Mouse (Mus musculus) hindlimb bud, embryonic 11.5 days (tissue): ENCODE results near the gene Spib.

Source experiments
- DNase-seq: peaks from one replicate; pipeline ENCODE4 v3.0.0-alpha.2; 2012; ENCODE audit warnings: low read depth, low spot score; ENCODE audit errors: extremely low spot score

The Spib gene

GRCm38 (mm10) chr7:44531946-44532732 lies at the start of gene Spib:
Gene Spib, minus strand, starts transcription at chr7:44532071.
- no peak for DNase-seq

DNA sequence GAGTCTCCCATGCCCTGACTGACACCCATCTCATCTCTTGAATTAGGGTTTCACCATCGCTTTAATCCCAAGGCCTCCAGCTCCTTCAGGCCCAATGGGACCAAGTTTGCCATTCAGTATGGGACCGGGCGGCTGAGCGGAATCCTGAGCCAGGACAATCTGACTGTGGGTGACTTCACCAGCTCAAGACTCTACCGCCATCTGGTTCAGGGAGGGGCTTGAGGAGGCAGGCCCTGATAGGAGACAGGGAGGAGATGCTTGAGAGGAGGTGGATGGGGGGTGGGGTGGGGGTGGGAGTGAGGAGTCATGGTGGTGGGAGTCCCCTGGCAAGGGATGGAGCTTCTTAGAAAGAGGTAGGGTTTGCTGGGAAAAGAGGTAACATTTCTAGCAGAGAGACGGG lies 49.8 kb upstream of the Spib start:
- no peak for DNase-seq

DNA sequence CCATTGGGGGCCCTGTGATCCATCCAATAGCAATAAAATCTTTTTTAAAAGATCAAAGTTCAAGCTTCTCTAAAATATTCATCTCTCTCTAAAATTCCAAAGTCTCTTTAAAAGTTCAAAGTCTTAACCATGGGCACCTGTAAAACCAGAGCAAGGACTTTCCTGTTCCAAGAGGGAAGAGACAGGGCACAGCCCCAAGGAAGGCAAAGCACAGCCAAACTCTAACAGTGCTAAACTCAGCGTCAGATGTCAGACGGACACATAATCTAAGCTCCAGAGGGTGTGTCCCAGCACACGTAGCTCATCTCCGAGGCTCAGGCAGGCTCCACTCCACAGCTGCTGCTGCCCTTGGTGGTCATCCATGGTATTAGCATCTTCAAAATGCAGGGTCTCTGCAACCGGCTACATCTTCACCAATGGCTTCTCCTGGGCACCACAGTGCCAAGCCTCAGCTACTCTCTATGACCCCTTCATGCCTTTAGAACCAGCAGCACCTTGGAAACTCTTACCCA lies 44.5 kb upstream of the Spib start:
- DNase-seq: no peak

GRCm38 (mm10) chr7:44572956-44573484 lies 41.1 kb upstream of the Spib start:
- DNase-seq: no peak

- no peak for DNase-seq
Measured at GRCm38 (mm10) chr7:44572213-44572701, 40.4 kb upstream of the Spib start, which contains the start of gene Napsa. Gene Napsa, plus strand, starts transcription at chr7:44572380.

GRCm38 (mm10) chr7:44571811-44572210 lies 39.9 kb upstream of the Spib start:
- no peak for DNase-seq

- no peak for DNase-seq
Measured at GRCm38 (mm10) chr7:44570989-44571388, 39.1 kb upstream of the Spib start.

GRCm38 (mm10) chr7:44568803-44569202 lies 36.9 kb upstream of the Spib start:
- no peak for DNase-seq

DNA sequence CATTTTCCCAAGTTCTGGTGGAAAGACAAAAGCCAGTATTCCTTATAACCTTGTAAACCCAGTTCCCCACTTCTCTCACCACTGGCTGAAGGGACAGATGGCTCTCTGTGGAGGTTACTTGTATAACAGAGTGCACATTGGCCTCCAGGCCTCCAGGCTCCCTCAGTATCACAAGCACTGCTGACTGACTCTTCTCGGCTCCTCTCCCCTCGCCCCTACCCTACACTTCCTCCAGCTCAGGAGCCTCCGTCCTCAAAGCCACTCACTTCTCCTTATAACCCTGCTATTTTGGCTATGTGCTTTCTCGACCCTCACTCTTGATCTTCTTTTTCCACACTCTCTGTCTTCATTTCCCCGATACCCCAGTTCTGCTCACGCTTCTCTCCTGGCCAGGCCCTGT lies 33.5 kb upstream of the Spib start:
- DNase-seq: no peak

DNA sequence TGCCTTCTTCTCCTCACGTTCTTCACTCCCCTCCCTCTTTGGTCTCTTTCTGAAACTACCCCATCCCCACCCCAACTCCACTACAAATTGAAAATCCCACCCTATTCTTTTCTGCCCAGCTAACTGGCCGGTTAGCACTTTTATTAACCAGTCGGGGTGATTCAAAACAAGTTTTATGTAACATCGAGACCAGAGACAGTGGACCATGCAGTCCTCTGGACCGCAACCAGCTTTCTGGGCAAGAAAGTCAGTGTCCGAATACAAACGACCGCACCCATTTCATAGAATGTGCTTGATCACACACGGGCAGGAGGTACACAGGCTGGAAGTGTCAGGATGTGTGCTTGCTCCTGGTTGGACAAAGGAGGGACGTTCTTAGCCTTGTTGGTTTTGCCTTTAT lies 32.6 kb upstream of the Spib start:
- no peak for DNase-seq

GRCm38 (mm10) chr7:44563284-44563683 lies 31.4 kb upstream of the Spib start:
- DNase-seq: no peak

DNA sequence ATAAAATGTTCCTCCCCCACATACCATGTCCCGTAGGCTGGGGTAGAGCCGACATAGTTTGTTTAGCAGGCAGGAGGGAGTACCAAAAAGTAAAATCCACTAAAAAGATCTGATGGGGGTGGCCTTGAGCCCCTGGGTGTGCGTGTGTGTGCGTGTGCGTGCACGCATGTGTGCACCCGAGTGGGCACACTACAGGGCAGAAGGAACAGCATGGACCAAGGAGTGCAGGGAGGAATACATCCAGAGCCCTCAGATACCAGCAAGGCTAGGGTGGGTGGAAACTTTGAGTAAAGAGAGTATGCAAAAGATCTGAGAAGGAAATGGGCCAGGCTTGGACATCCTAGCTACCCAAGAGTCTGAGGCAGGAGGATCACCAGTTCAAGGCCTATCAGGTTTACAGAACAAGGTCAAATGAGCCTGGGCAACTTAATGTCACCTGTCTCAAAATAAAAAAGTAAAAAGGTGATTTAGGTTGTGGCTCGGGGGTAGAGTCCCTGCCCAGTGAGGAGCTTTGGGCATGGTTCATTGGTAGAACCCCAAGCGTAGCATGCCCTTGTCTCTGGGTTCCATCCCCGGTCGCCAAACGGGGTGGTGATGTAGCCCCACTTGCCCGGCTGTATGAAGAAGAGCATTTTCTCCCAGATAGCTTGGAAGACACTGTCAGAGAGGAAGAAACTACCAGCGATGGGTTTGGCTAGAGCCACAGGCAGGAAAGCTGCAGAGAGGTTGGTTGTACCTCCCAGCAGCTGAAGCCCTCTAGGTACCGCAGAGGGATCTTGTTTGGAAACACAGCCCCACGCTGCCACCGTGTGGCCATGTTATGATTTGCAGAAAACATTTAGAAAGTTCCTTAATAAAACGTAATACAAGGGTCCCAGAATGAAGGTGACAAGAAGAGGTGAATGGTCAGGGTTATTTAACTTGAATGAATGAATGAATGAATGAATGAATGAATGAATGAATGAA lies 28.8 kb upstream of the Spib start:
- peak; percentile 80 for DNase-seq

DNA sequence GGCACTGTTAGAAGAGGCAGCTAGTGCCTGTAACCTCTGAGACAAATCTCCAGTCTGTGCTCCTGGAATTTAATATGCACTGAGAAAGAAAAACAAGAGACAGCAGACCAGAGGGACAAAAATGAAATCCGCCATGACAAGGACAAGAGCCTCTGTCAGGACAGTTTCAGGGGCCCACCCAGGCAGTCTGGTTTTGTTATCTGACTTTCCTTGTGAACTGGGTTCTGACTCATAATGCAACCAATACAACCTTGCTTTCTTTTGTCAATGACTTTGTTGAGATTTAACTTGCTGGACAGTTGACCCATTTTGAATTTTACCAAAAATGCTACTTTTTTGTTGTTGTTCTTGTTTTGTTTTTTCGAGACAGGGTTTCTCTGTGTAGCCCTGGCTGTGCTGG lies 25.8 kb upstream of the Spib start:
- no peak for DNase-seq

DNA sequence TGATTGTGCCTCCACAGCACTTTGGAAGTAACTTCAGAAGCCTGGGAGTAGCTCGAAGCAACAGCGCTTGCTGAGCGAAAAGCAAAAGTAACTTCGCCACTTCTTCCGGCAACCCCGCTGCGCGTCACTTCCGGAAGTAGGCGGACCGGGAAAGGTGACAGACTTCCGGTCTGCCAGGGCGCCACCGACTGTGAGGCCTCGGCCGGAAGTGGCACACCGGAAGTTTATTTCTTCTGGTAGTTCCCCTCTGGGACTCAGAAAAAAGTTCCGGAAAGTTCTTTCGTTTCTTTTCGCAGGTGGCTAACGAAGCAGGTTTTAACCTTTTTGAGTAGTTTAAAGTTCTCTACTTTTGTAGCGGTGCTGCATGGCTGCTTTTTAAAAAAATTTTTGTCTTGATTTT lies 22.0 kb upstream of the Spib start, which contains the start of gene Nr1h2:
TSS of gene Nr1h2 (minus strand) at position 126 of the 400 bp plus-strand sequence.
- DNase-seq: peak; percentile 77

DNA sequence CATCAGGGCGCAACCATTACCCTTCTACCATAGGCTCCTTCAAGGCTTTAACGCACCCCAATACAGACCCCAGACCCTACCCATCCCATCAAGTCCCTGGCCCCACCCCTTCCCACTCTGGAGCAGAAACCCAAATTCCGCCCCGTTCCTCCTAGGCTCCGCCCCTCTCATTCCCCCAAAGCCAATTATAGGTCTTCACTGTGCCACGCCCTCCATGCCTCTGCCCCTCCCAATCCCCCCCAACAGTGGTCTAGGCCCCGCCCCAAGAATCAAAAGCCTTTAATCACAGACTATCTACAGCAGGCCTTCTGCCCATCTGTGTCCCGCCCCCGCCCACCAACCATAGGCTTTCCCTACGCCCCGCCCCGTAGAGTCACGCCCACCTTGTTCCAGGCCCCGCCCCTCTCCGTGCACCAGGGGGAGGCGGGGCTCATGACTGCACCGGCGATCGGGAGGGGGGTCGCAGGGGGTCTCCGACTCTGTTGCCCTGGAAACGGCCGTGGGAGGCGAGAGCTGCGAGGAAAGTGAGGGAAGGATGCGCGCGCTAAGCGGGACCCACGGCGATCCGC lies 21.4 kb upstream of the Spib start:
- DNase-seq: no peak

- DNase-seq: no peak
Measured at GRCm38 (mm10) chr7:44552141-44552908, 20.5 kb upstream of the Spib start.

DNA sequence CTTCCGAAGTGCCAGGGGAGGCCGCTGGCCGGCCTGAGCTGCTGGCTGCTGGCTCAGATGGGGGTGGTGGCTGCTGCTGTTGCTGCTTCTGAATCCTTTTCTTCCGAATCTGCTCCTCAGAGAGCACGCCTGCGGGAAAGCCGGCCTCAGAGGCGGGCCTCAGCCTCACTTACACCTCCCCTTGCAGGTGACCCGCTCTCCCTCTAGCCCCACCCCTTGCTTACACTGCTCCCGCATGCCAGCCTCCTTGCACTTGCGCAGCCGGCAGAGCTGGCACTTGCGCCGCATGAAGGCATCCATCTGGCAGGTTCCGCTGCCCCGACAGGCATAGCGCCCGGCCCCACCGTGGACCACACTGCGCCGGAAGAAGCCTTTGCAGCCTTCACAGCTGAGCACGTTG lies 19.9 kb upstream of the Spib start:
- DNase-seq: no peak

GRCm38 (mm10) chr7:44551301-44551700 lies 19.4 kb upstream of the Spib start:
- DNase-seq: no peak

DNA sequence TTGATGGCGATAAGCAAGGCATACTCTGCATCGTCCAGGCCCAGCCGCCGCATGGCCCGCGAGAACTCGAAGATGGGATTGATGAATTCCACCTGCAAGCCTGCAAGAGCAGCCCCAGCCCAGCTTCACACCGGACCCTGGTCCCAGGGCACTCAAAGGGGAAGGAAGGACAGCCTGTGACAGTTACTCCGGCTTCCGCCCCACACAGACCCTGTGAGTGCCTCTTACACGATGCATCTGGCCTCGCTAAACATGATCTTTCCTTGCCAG lies 18.5 kb upstream of the Spib start:
- DNase-seq: no peak
